9 mouse cellular contexts compared by ENCODE assay signal in the genomic region with DNA sequence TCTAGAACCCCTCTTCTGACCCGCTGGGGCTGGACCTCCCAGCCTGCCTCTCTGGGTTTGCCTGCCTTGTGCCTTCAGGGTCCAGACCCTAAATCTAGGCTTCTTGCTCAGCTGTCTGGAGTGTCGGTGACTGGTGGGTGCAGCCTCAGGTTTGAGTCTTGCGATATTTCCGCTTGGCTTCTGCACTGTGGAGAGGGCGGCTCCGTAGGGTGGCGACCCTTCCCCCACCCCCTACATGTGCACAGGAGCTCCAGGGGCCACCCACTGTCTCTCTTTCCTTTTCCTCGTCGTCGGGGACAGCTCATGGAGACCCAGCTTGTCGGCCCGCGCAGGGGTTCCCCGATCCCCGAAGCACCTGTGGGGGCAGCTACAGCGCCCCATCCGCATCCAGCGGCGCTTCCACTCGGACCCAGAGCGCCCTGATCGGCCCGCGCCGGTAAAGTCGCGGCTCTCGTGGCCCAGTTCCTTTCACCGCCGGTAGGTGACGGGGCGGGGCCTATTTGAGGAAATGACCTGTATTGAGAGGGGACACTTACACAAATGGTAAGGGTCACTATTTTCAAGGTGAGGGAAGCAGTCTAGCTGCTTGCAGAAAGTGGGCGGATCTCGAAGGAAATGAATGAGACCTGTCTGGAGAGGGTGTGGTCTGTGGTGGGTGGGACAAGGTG. TPM values are rescaled to one million over a fixed set of nuclear protein-coding genes. Genes with fewer than 3 reads are reported as not detected.
DNase-seq lines count a peak whose midpoint lies in the region; ATAC-seq and TF ChIP-seq lines count a peak whose summit lies in the region.
"Had no signal": no experiment of that assay in that cellular context is flagged by ENCODE, and none has a peak within 500 bp of the region (broad histone marks: within the 10 kb centered on the region; RNA-seq: fewer than 3 reads in every experiment).

No protein-coding gene starts in this region.

- intact Hi-C loops in gastrocnemius, postnatal 14 days (cut with DNase I; ENCODE audit: low total_unique reads) = loop anchor here (5.0 kb wide), 1 partner anchor 37 kb away; no protein-coding TSS in a partner anchor

- peak overlapping the region; percentile 64 for H3K4me2 ChIP-seq in CH12.LX (ENCODE audit: insufficient read depth, low read depth, poor library complexity, severe bottlenecking)
- H3K4me2 ChIP-seq in forebrain, embryonic 16.5 days (ENCODE audit: low read length) = peak overlapping the region; percentile 27; the same call in 1 of the 2 replicates
- H3K4me2 ChIP-seq in liver, embryonic 15.5 days = peak overlapping the region; percentile 61

- no peaks in the 10 kb centered on the region for H3K79me2 ChIP-seq in CH12.LX (replicated peaks; ENCODE audit: control insufficient read depth, extremely low read depth, insufficient read depth, poor library complexity, severe bottlenecking)

- in situ Hi-C loops in CH12.LX (cut with MboI; ENCODE audit: low pct_ligation_motif_present, low pct_unique_long_range_greater_than_20kb, low sequenced_read_pairs) = no loop called here

- WGBS in forebrain, embryonic 16.5 days = 5% methylated on average over 34 of the region's 34 CpGs
- 2% methylated on average over 34 of the region's 34 CpGs for WGBS in liver, embryonic 15.5 days (ENCODE audit: insufficient replicate concordance)

- no peaks in the 10 kb centered on the region for H3K27me3 ChIP-seq in CH12.LX (replicated peaks)
- peaks cover 23% of the 10 kb centered on the region for H3K27me3 ChIP-seq in forebrain, embryonic 16.5 days (replicated peaks; ENCODE audit: control insufficient read depth, insufficient read depth, low read length)
- peaks cover 73% of the 10 kb centered on the region for H3K27me3 ChIP-seq in liver, embryonic 15.5 days

- peak overlapping the region; percentile 47 to 64 (median 55) for H3K4me3 ChIP-seq in CH12.LX (replicated peaks in 1 of 3; ENCODE audit: low read depth in 2 of 3, low read length in 2 of 3, poor library complexity in 1 of 3)
- H3K4me3 ChIP-seq in forebrain, embryonic 16.5 days (replicated peaks; ENCODE audit: low read length) = no peak overlapping the region
- peak overlapping the region; percentile 35 for H3K4me3 ChIP-seq in liver, embryonic 15.5 days (replicated peaks)

- H3K9ac ChIP-seq in CH12.LX (ENCODE audit: insufficient read depth, low read depth) = peak overlapping the region; percentile 43; the same call in 1 of the 2 replicates
- no peak overlapping the region for H3K9ac ChIP-seq in forebrain, embryonic 16.5 days (replicated peaks; ENCODE audit: low read depth, low read length)
- no peak overlapping the region for H3K9ac ChIP-seq in liver, embryonic 15.5 days

- dilution Hi-C loops in CH12.LX (cut with MboI; ENCODE audit: extremely low pct_ligation_motif_present, extremely low pct_unique_long_range_greater_than_20kb, low sequenced_read_pairs) = no loop called here

- TF ChIP-seq POLR2A in CH12.LX (IDR thresholded peaks at IDR 0.05; ENCODE audit: low read depth, low read length) = peak; percentile 58; the same call in 1 of the 2 replicates

- no peaks in the 10 kb centered on the region for H3K9me3 ChIP-seq in CH12.LX (replicated peaks; ENCODE audit: low read length)
- H3K9me3 ChIP-seq in forebrain, embryonic 16.5 days (ENCODE audit: control insufficient read depth, low read length) = no peaks in the 10 kb centered on the region
- H3K9me3 ChIP-seq in liver, embryonic 15.5 days (replicated peaks) = no peaks in the 10 kb centered on the region

- TF ChIP-seq RAD21 in CH12.LX (IDR thresholded peaks at IDR 0.05; ENCODE audit: low read depth, low read length) = no peak

- peaks cover 22 to 33% of the 10 kb centered on the region in 2 experiments for H3K4me1 ChIP-seq in CH12.LX (ENCODE audit: control insufficient read depth in 1 of 2, insufficient read depth in 2 of 2)
- peaks cover 3% of the 10 kb centered on the region; the same call in 1 of the 2 replicates for H3K4me1 ChIP-seq in forebrain, embryonic 16.5 days (replicated peaks; ENCODE audit: control insufficient read depth, insufficient read depth, low read length)
- H3K4me1 ChIP-seq in liver, embryonic 15.5 days (replicated peaks) = peaks cover 7% of the 10 kb centered on the region

- H3K36me3 ChIP-seq in CH12.LX (replicated peaks in 1 of 2; ENCODE audit: control insufficient read depth in 1 of 2, insufficient read depth in 1 of 2, low read length in 1 of 2) = no peaks in the 10 kb centered on the region
- H3K36me3 ChIP-seq in forebrain, embryonic 16.5 days (ENCODE audit: control insufficient read depth, insufficient read depth) = no peaks in the 10 kb centered on the region
- no peaks in the 10 kb centered on the region for H3K36me3 ChIP-seq in liver, embryonic 15.5 days (replicated peaks)

- H3K27ac ChIP-seq in CH12.LX (ENCODE audit: insufficient read depth, low read depth) = 0 out of 2 replicates have a peak overlapping the region, but pooled peaks have one; percentile 6
- H3K27ac ChIP-seq in forebrain, embryonic 16.5 days (ENCODE audit: low read length) = no peak overlapping the region
- H3K27ac ChIP-seq in liver, embryonic 15.5 days (replicated peaks) = no peak overlapping the region
- H3K27ac ChIP-seq: macrophage had no signal

- peak in 1 of 2 experiments; percentile 39; a peak in 2 of 4 replicates for TF ChIP-seq CTCF in CH12.LX (conservative IDR thresholded peaks at IDR 0.05 in 1 of 2, IDR thresholded peaks at IDR 0.05 in 1 of 2; ENCODE audit: low read depth in 2 of 2, low read length in 2 of 2)

- ATAC-seq in forebrain, embryonic 16.5 days = no peak
- ATAC-seq in liver, embryonic 15.5 days (ENCODE audit: insufficient read depth) = no peak

- no peak for TF ChIP-seq EP300 in CH12.LX (IDR thresholded peaks at IDR 0.05; ENCODE audit: low read length)

- peak; percentile 5 for DNase-seq in gastrocnemius, postnatal 10 days
- no peak for DNase-seq in gastrocnemius, postnatal 14 days
- DNase-seq in CH12.LX (ENCODE audit: extremely low read depth) = peak; percentile 77
- peak; percentile 47 for DNase-seq in retina, embryonic 14.5 days (ENCODE audit: low spot score)
- no peak for DNase-seq in layer of hippocampus, adult 18-20 months (ENCODE audit: low spot score in 2 of 2)
- no peak for DNase-seq in layer of hippocampus, adult 9-10 months (ENCODE audit: low spot score)

TF ChIP-seq in CH12.LX, 34 proteins besides CTCF, POLR2A, EP300 and RAD21 (continues in another document):
- TF ChIP-seq MAZ (IDR thresholded peaks at IDR 0.05; ENCODE audit: low read depth, low read length) = no peak; the same call in 1 of the 2 replicates
- no peak for TF ChIP-seq ZKSCAN1 (IDR thresholded peaks at IDR 0.05; ENCODE audit: borderline replicate concordance, low read depth, low read length)
- TF ChIP-seq ELF1 (IDR thresholded peaks at IDR 0.05; ENCODE audit: low read depth, low read length) = peak; percentile 65
- TF ChIP-seq SMC3 (IDR thresholded peaks at IDR 0.05; ENCODE audit: low read depth, low read length) = no peak
- TF ChIP-seq NRF1 (IDR thresholded peaks at IDR 0.05; ENCODE audit: low read depth, low read length) = no peak
- TF ChIP-seq USF2 (conservative IDR thresholded peaks at IDR 0.05; ENCODE audit: low read depth, low read length) = no peak

RNA-seq across cellular contexts. Expression of a gene that starts 6.4 kb away (rescaled TPM):
- total RNA-seq in gastrocnemius, postnatal 10 days (2021) = 1 to 10 TPM; 2.5 to 3.0 TPM
- 1 to 10 TPM; 2.9 to 3.4 TPM for total RNA-seq in gastrocnemius, postnatal 14 days (2021)
- total RNA-seq in CH12.LX (2012; rRNA removed) (3.8 and 4.7 TPM in 2 replicates), CH12.LX (2014; rRNA removed) (2.3 and 3.1 TPM in 2 replicates)
- polyA plus RNA-seq in CH12.LX (2012; ENCODE audit: insufficient read length, low read depth) = 6.5 TPM in 2 replicates
- 0.12 and 0.54 TPM in 2 replicates for polyA plus RNA-seq in forebrain, embryonic 16.5 days (2015; fragmentation: Nextera tagmentation; extraction: Ambion mirVana)
- 1.4 and 1.9 TPM in 2 replicates for polyA plus RNA-seq in liver, embryonic 15.5 days (2015; fragmentation: Nextera tagmentation; extraction: Ambion mirVana)
- 1 to 10 TPM; 1.0 to 1.3 TPM for total RNA-seq in layer of hippocampus, adult 18-20 months (2021)
- polyA plus RNA-seq: macrophage had no signal

RNA-seq across cellular contexts. Expression of a gene that starts 11.6 kb away (rescaled TPM):
- total RNA-seq in gastrocnemius, postnatal 10 days (2021) = not detected
- not detected for total RNA-seq in gastrocnemius, postnatal 14 days (2021)
- total RNA-seq in CH12.LX (2012; rRNA removed) (0.25 and 0.34 TPM in 2 replicates), CH12.LX (2014; rRNA removed) (0.31 TPM in 1 of 2 replicates, not detected in the other)
- polyA plus RNA-seq in CH12.LX (2012; ENCODE audit: insufficient read length, low read depth) = 0.49 and 0.89 TPM in 2 replicates
- not detected in 2 replicates for polyA plus RNA-seq in forebrain, embryonic 16.5 days (2015; fragmentation: Nextera tagmentation; extraction: Ambion mirVana)
- 0.13 and 0.35 TPM in 2 replicates for polyA plus RNA-seq in liver, embryonic 15.5 days (2015; fragmentation: Nextera tagmentation; extraction: Ambion mirVana)
- total RNA-seq in layer of hippocampus, adult 18-20 months (2021) = not detected
- polyA plus RNA-seq: macrophage had no signal

RNA-seq across cellular contexts. Expression of a gene that starts 24.5 kb away (rescaled TPM):
- 10 to 100 TPM; 44.6 to 50.4 TPM for total RNA-seq in gastrocnemius, postnatal 10 days (2021)
- total RNA-seq in gastrocnemius, postnatal 14 days (2021) = 10 to 100 TPM; 44.3 to 45.1 TPM
- 1.8 and 1.9 TPM in 2 replicates for total RNA-seq in CH12.LX (2012; rRNA removed)
- total RNA-seq in CH12.LX (2014; rRNA removed) = 0.32 and 0.87 TPM in 2 replicates
- 0.65 and 0.99 TPM in 2 replicates for polyA plus RNA-seq in CH12.LX (2012; ENCODE audit: insufficient read length, low read depth)
- polyA plus RNA-seq in forebrain, embryonic 16.5 days (2015; fragmentation: Nextera tagmentation; extraction: Ambion mirVana) = 350 and 395 TPM in 2 replicates
- polyA plus RNA-seq in liver, embryonic 15.5 days (2015; fragmentation: Nextera tagmentation; extraction: Ambion mirVana) = 2.7 and 3.5 TPM in 2 replicates
- total RNA-seq in layer of hippocampus, adult 18-20 months (2021) = 100 to 1,000 TPM; 814 to 823 TPM

RNA-seq across cellular contexts. Expression of a gene that starts 26.7 kb away (rescaled TPM):
- not detected for total RNA-seq in gastrocnemius, postnatal 10 days (2021)
- total RNA-seq in gastrocnemius, postnatal 14 days (2021) = under 1 TPM in 1 of 2 experiments, not detected in 1; 0.04 TPM
- not detected in 2 replicates for total RNA-seq in CH12.LX (2012; rRNA removed)
- total RNA-seq in CH12.LX (2014; rRNA removed) = not detected in 2 replicates
- polyA plus RNA-seq in CH12.LX (2012; ENCODE audit: insufficient read length, low read depth) = 0.07 TPM in 1 of 2 replicates, not detected in the other
- polyA plus RNA-seq in forebrain, embryonic 16.5 days (2015; fragmentation: Nextera tagmentation; extraction: Ambion mirVana) = 0.11 and 0.14 TPM in 2 replicates
- 0.01 and 0.02 TPM in 2 replicates for polyA plus RNA-seq in liver, embryonic 15.5 days (2015; fragmentation: Nextera tagmentation; extraction: Ambion mirVana)
- total RNA-seq in layer of hippocampus, adult 18-20 months (2021) = under 1 TPM in 1 of 2 experiments, not detected in 1; 0.07 TPM
- polyA plus RNA-seq: macrophage had no signal

RNA-seq across cellular contexts. Expression of a gene that starts 30.8 kb away (rescaled TPM):
- 10 to 100 TPM; 30.1 to 31.4 TPM for total RNA-seq in gastrocnemius, postnatal 10 days (2021)
- 10 to 100 TPM; 28.3 to 31.9 TPM for total RNA-seq in gastrocnemius, postnatal 14 days (2021)
- total RNA-seq in CH12.LX (2012; rRNA removed) (25.3 and 28.5 TPM in 2 replicates), CH12.LX (2014; rRNA removed) (22.8 and 27.1 TPM in 2 replicates)
- 31.9 and 36.1 TPM in 2 replicates for polyA plus RNA-seq in CH12.LX (2012; ENCODE audit: insufficient read length, low read depth)
- polyA plus RNA-seq in forebrain, embryonic 16.5 days (2015; fragmentation: Nextera tagmentation; extraction: Ambion mirVana) = 49.3 and 49.8 TPM in 2 replicates
- polyA plus RNA-seq in liver, embryonic 15.5 days (2015; fragmentation: Nextera tagmentation; extraction: Ambion mirVana) = 34.7 and 37.8 TPM in 2 replicates
- 10 to 100 TPM; 34.5 to 41.1 TPM for total RNA-seq in layer of hippocampus, adult 18-20 months (2021)

Comparison
In these comparisons a context has a peak if more than half of its experiments do, and no peak if none do; other contexts are left out.
1. DNase-seq: peak in gastrocnemius, postnatal 10 days (single experiment), CH12.LX (single experiment) and retina, embryonic 14.5 days (single experiment); none in gastrocnemius, postnatal 14 days (single experiment), layer of hippocampus, adult 18-20 months (0 of 2) and layer of hippocampus, adult 9-10 months (single experiment).
2. RNA of a gene that starts 24.5 kb away (total RNA-seq): 814 to 823 TPM in layer of hippocampus, adult 18-20 months; 44.6 to 50.4 TPM in gastrocnemius, postnatal 10 days, 44.3 to 45.1 TPM in gastrocnemius, postnatal 14 days and 0.32 to 1.9 TPM in CH12.LX; every median in the first group is over 10 times any median in the second.
3. Peak in every context shown above with its lines, with median percentiles within 50 percentile points of each other: H3K4me2 ChIP-seq.